Mouse (Mus musculus): ENCODE measurements at regions not wholly inside any gene's neighbourhood (a gene's known extent, or its start where the extent isn't known, plus 50 kb on each side); places are given as distances from the start of the nearest gene placed in this dataset.

DNA sequence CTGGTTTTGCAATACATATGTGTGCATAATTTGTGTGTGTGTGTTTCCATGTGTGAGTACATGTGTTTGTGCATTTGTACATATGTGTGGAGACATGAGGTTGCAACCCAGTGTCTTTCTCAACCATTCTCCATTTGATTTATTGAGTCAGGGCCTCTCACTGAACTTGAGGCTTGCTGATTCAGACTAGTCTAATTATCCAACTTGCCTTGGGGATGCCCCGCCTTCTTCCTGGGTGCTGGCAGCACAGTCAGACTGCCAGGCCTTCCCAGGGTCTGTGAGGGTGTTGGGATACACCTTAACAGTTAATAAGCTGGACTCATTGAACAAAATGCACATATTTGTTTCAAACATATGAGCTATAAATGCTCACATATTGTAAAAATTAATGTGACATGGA lies 56.1 kb upstream of the Pde7b start:
- no peak for DNase-seq (ENCODE audit: low spot score)

DNA sequence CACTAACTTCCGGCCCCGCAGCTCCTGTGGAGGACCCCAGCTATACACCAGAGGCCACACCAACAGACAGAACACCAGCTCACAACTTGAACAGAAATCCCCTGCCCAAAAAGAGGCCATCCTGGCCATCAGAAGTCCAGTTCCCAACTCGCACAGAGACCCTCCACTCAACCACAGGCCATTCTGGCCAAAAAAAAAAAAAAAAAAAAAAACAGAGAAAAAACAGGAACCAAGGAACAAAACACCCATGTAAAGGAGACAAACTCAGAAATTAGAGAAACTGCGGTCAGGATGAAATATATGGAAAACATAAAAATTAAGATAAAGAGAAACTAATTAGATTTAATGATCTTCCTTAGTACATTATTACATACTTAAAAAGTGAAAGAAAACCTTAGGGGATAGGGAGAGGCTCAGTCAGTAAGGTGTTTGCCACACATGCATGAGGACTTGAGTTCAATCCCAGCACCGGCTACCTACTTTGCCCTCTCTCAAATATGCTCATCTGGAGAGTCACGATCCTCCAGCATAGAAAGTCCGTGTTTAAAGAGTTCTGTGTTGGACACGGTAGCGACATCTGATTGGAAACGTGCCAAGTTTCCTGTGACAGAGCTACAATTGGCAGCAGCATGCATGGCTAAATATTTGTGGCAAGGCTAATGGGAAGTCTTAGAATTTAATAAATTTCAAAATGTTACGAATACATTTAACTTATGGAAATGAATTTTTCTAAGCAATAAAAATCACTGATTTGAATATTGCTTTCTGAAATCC lies 51.9 kb upstream of the Pde7b start:
- peak; percentile 10 for DNase-seq (ENCODE audit: low spot score)

DNA sequence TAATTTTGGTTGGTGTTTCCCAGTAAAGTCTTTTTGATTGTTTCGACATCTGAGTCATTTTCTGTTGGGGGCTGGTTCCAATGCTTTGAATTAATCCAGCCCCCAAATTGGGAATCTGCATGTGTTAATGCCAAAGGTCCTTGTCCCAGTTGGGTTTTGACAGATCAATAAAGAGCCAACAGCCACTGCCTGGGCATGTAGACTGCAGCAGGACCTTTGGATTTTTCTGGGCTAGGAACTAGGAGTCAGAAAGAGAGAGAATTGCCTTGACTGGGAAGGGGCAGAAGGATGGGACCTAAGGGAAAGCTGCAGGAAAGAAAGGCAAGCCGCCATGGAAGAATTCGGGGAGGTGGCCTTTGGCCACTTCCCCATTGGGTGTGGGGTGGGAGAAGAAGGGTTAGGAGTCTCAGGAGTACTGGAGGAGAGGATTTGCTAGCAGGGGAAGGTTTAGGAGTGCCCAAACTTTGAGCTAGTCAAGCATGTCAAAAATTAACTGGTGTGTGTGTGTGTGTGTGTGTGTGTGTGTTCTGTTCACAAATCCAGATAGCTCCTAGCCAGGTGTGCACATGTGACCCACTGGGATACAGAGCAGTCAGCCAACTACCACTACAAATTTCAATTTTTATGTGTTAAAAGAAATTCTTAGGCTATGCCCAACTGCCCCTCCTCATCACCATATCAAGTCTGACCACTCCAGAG lies 51.0 kb upstream of the Pde7b start:
- DNase-seq (ENCODE audit: low spot score): no peak
